Mouse (Mus musculus): ENCODE results near the gene Rapsn. TPM values are rescaled to one million over a fixed set of nuclear protein-coding genes. Genes with fewer than 3 reads are reported as not detected.

The Rapsn gene
- total and polyA plus RNA-seq, 3 experiments, result 15.9 to 22.0 (median 16.8) TPM

DNA sequence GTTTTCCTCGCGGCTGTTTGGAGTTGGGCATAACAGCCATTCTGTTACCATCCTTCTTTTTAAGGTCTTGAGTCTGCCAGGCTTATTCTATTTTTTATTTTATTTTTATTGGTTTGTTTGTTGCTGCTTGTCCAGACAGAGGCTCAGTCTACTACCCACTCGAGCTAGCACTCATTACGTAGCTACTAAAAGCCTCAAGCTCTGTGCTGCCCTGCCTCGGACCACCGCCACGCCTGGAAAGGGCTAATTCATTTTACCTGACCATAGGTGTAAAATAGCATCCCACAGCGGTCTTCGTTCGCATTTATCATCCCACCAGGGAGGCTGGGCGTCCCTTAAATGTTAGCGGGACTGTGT lies 42.5 kb downstream of the Rapsn start:
- Histone ChIP-seq H3K9ac (ENCODE audit: low read depth, low read length) (no peak overlapping the region), H3K27ac (no peak overlapping the region), H3K4me1 (ENCODE audit: control insufficient read depth, insufficient read depth, low read length) (peaks cover 2% of the 10 kb centered on the region), H3K27me3 (ENCODE audit: control insufficient read depth, insufficient read depth, low read length) (no peaks in the 10 kb centered on the region), H3K4me3 (no peak overlapping the region), H3K79me2 (replicated peaks; ENCODE audit: control insufficient read depth, insufficient read depth, low read length) (no peaks in the 10 kb centered on the region), H3K36me3 (ENCODE audit: control insufficient read depth, insufficient read depth, low read length) (no peaks in the 10 kb centered on the region)
- 45% methylated on average over 12 of the region's 12 CpGs for WGBS
- TF ChIP-seq CTCF (IDR thresholded peaks at IDR 0.05) (no peak), EP300 (IDR thresholded peaks at IDR 0.05; ENCODE audit: insufficient read depth, low read depth, low read length) (no peak), POLR2A (IDR thresholded peaks at IDR 0.05; ENCODE audit: insufficient read depth, low read depth, low read length) (no peak)
- DNase-seq, result no peak
- intact Hi-C loops (cut with DNase I), result no loop called here

DNA sequence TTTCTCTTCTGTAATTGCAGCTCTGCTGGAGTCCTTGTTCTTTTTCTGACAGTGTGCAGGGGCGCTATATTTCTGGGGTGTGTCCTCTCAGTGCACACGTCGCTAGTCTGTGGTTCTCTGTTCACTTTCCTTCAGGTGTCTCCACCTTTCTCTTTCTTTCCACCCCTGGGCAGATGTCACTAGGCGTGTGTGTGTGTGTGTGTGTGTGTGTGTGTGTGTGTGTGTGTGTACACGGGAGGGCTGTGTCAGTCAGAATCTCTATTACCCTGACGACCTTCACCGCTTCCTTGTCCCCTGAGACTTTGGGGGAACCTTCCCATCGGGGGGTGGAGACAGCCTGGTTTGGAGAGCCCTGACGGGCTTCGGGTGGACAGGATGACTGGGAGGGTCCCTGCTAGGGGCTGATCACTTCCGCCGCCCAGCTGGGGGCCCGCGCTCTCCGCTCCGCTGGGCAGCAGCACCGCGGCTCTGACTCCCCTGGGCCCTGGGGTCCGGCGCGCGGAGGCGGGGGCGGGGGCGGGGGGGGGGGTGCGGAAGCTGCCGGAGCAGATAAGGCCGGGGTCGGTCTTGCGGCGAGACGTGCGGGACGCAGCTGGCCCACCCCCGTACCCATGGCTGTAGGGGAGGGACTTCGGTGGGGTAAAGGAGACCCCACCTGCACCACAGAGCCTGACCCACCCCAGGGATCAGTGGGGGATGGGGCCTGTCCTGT lies 43.0 kb downstream of the Rapsn start:
- no peaks in the 10 kb centered on the region for H3K36me3 ChIP-seq (ENCODE audit: control insufficient read depth, insufficient read depth, low read length)
- peak in 1 of 2 experiments; percentile 37 for DNase-seq
- peak overlapping the region; percentile 61 for H3K9ac ChIP-seq (ENCODE audit: low read depth, low read length)
- peaks cover 2% of the 10 kb centered on the region for H3K4me1 ChIP-seq (ENCODE audit: control insufficient read depth, insufficient read depth, low read length)
- H3K27me3 ChIP-seq (ENCODE audit: control insufficient read depth, insufficient read depth, low read length), result no peaks in the 10 kb centered on the region
- no peaks in the 10 kb centered on the region for H3K79me2 ChIP-seq (replicated peaks; ENCODE audit: control insufficient read depth, insufficient read depth, low read length)
- 3% methylated on average over 28 of the region's 36 CpGs for WGBS
- no peak overlapping the region for H3K27ac ChIP-seq
- peak overlapping the region; percentile 28; the same call in 1 of the 2 replicates for H3K4me3 ChIP-seq
- intact Hi-C loops (cut with DNase I), result no loop called here
- TF ChIP-seq POLR2A (IDR thresholded peaks at IDR 0.05; ENCODE audit: insufficient read depth, low read depth, low read length) (no peak), EP300 (IDR thresholded peaks at IDR 0.05; ENCODE audit: insufficient read depth, low read depth, low read length) (no peak), CTCF (IDR thresholded peaks at IDR 0.05) (no peak)

DNA sequence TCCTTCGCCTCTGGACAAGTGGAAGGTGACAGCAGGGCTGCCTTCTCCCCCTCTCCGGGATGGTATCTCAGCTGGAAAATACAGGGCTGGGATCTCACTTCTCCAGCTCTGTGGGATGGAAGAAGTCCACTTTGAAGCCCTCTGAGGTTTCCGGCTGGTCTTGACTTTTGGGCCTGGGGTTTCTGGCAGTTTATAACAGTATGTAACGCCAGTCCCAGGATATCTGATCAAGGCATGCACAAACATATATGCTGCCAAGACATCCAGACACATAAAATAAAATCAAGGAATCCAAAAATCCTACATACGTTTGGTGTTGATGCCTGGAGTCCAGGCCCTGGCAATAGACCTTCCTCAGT lies 43.6 kb downstream of the Rapsn start:
- no peaks in the 10 kb centered on the region for H3K36me3 ChIP-seq (ENCODE audit: control insufficient read depth, insufficient read depth, low read length)
- 45% methylated on average over 5 of the region's 5 CpGs for WGBS
- H3K4me1 ChIP-seq (ENCODE audit: control insufficient read depth, insufficient read depth, low read length), result peaks cover 2% of the 10 kb centered on the region
- H3K27me3 ChIP-seq (ENCODE audit: control insufficient read depth, insufficient read depth, low read length), result no peaks in the 10 kb centered on the region
- H3K79me2 ChIP-seq (replicated peaks; ENCODE audit: control insufficient read depth, insufficient read depth, low read length), result no peaks in the 10 kb centered on the region
- intact Hi-C loops (cut with DNase I), result no loop called here
- H3K4me3 ChIP-seq, result peak overlapping the region; percentile 28; the same call in 1 of the 2 replicates
- DNase-seq, result no peak
- no peak for TF ChIP-seq CTCF (IDR thresholded peaks at IDR 0.05)
- no peak for TF ChIP-seq EP300 (IDR thresholded peaks at IDR 0.05; ENCODE audit: insufficient read depth, low read depth, low read length)
- H3K27ac ChIP-seq, result no peak overlapping the region
- peak overlapping the region; percentile 61 for H3K9ac ChIP-seq (ENCODE audit: low read depth, low read length)

DNA sequence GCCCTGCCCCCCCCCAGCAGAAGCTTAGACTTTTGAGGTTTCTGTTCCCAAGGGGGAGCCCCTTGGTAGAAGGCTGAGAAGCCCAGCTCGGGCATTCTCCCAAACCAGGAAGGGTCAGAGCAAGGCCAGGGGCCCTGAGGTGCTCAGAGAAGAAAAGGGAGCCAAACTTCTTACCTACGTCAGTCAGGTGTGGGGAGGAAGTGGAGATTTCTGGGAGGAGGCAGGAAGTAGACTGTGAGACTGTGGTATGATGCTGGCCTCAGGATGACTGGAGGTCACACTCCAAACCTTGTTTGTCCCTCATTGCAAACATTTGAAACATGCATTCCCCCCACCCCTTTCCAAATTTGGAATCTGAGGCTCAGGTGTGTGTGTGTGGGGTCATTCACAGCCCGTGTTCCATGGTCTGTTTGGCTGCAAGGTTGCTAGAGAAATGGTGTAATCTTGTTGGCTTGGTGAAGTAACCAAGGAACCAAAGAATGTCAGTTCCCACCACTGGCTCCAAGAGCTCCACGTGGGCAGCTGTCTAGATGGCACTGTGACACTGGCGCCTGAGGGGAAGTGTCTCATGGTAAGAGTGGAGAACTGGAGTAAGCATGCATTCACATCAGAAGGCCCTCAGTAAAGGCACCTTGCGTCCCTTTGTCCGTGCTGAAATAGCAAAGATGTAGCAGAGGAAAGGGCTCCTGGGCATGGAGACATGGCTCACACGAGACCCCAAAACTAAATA lies 45.5 kb downstream of the Rapsn start:
- Histone ChIP-seq H3K36me3 (ENCODE audit: control insufficient read depth, insufficient read depth, low read length) (no peaks in the 10 kb centered on the region), H3K4me3 (no peak overlapping the region), H3K9ac (ENCODE audit: low read depth, low read length) (no peak overlapping the region), H3K4me1 (ENCODE audit: control insufficient read depth, insufficient read depth, low read length) (peaks cover 2% of the 10 kb centered on the region), H3K27ac (no peak overlapping the region), H3K79me2 (replicated peaks; ENCODE audit: control insufficient read depth, insufficient read depth, low read length) (no peaks in the 10 kb centered on the region), H3K27me3 (ENCODE audit: control insufficient read depth, insufficient read depth, low read length) (no peaks in the 10 kb centered on the region)
- intact Hi-C loops (cut with DNase I), result no loop called here
- WGBS, result 70% methylated on average over 8 of the region's 8 CpGs
- TF ChIP-seq POLR2A (IDR thresholded peaks at IDR 0.05; ENCODE audit: insufficient read depth, low read depth, low read length) (no peak), CTCF (IDR thresholded peaks at IDR 0.05) (no peak)
- DNase-seq, result peak in 1 of 2 experiments; percentile 41

DNA sequence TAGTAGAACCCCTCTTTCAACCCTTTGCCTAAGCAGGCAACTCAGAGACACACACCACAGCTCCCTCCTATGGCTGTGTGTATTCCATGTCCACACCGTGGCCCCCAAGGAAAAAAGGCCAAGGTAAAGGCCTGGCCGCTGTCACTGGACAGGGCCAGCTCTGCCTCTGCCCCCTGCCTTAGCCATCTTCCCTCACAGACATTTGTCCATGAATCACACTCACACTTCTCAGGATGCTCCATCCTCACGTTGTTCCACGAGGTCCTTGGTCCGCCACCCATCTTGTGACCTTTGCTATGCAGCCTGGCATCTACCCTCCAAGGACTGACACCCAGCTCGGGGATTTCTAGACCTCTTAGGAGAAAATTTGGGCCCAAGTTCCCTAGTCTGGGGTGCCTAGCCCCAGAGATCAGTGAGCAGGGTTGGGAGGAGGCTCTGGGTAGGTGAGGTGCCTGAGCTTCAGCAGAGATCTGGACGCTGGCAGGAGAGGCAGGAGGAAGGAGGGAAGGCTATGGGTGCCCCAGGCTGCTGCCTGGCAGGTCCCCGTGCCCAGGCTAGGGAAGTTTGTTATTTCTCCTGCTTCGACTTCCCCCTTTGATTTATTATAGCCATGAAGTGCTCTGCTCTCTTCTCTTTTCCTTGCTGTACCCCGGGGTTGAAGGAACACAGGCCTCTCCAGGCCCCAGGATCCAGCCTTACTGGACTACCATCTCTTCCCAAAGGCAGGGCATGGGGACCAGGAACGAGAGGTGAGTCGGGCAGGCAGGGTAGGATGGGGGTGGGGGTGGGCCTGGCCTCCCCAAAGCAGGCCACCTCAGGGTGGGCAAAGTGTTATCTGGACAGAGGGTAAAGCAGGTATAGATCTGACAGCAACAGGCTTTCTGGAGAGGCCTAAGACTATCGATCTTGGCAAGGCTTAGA lies 46.6 kb downstream of the Rapsn start, which contains the start of gene Spi1:
TSS of gene Spi1 (plus strand) at position 616 of the 921 bp plus-strand sequence.
- no peak within 1 kb of the TSS for H3K4me3 ChIP-seq
- peak within 1 kb of the TSS; percentile 72 for H3K27ac ChIP-seq
- H3K36me3 ChIP-seq (ENCODE audit: control insufficient read depth, insufficient read depth, low read length), result no peaks in the 10 kb centered on the region
- 84% methylated on average over 13 of the region's 13 CpGs for WGBS
- intact Hi-C loops (cut with DNase I), result no loop called here
- peak within 1 kb of the TSS; percentile 12; the same call in 1 of the 2 replicates for H3K9ac ChIP-seq (ENCODE audit: low read depth, low read length)
- H3K27me3 ChIP-seq (ENCODE audit: control insufficient read depth, insufficient read depth, low read length), result no peaks in the 10 kb centered on the region
- DNase-seq, result no peak
- TF ChIP-seq EP300 (IDR thresholded peaks at IDR 0.05; ENCODE audit: insufficient read depth, low read depth, low read length), result no peak
- TF ChIP-seq CTCF (IDR thresholded peaks at IDR 0.05), result no peak
- TF ChIP-seq POLR2A (IDR thresholded peaks at IDR 0.05; ENCODE audit: insufficient read depth, low read depth, low read length), result no peak
- H3K79me2 ChIP-seq (replicated peaks; ENCODE audit: control insufficient read depth, insufficient read depth, low read length), result no peaks in the 10 kb centered on the region
- peaks cover 2% of the 10 kb centered on the region for H3K4me1 ChIP-seq (ENCODE audit: control insufficient read depth, insufficient read depth, low read length)
